Mouse (Mus musculus) brain, adult 2 months (tissue): ENCODE measurements around the gene Olfr1242.

Experiments
- DNase-seq: peaks from one replicate; pipeline ENCODE4 v3.0.0; 2011; ENCODE audit warnings: low read depth, low spot score

Olfr1242 gene

GRCm38 (mm10) chr2:89498235-89498634, at the start of gene Olfr1242:
Olfr1242 (minus strand) TSS chr2:89498335.
- DNase-seq, result no peak

GRCm38 (mm10) chr2:89544516-89544915, 46.4 kb upstream of the Olfr1242 start:
- peak; percentile 20 for DNase-seq

GRCm38 (mm10) chr2:89539923-89540322, 41.8 kb upstream of the Olfr1242 start:
- DNase-seq, result peak; percentile 67

- DNase-seq, result no peak
Measured at GRCm38 (mm10) chr2:89531387-89531786, 33.3 kb upstream of the Olfr1242 start, which contains the start of gene Olfr1243. Olfr1243 (minus strand) TSS chr2:89531487.

GRCm38 (mm10) chr2:89487026-89487425, 11.1 kb downstream of the Olfr1242 start, which contains the start of gene Olfr1241:
Olfr1241 (minus strand) TSS chr2:89487126.
- no peak for DNase-seq

- no peak for DNase-seq
Measured at GRCm38 (mm10) chr2:89442900-89443299, 55.2 kb downstream of the Olfr1242 start, which contains the start of gene Olfr1240. Olfr1240 (minus strand) TSS chr2:89443000.
